In the genomic region with DNA sequence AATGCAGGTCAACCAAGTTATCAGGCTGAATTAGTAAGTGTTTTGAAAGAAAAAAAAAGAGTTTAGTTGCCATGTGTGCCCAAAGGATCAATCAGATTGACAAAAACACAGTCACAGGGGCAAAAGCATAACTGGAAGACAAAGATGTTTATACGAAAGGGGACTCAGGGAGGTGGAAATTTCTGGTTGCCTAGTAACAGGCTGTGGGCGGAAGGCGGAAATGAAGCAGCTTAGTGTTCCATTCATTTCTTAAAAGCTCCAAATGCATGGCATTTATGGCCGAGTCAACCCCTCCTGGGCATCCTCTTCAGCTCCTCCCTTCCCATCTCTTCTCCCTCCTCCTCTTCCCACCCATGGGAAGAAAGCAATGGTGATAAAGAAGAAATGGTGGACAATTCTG, we compare ENCODE assay signal across 10 mouse cellular contexts. TPM values are rescaled to one million over a fixed set of nuclear protein-coding genes. Genes with fewer than 3 reads are reported as not detected.
DNase-seq lines count a peak whose midpoint lies in the region.
"Had no signal": no experiment of that assay in that cellular context is flagged by ENCODE, and none has a peak within 500 bp of the region (broad histone marks: within the 10 kb centered on the region; RNA-seq: fewer than 3 reads in every experiment).

No protein-coding gene starts in this region.

- H3K9me3 ChIP-seq in forebrain, embryonic 10.5 days, result no peaks in the 10 kb centered on the region
- H3K9me3 ChIP-seq in limb, embryonic 10.5 days (replicated peaks), result no peaks in the 10 kb centered on the region

- WGBS in forebrain, embryonic 10.5 days, result 25% methylated on average over 4 of the region's 4 CpGs
- 70% methylated on average over 4 of the region's 4 CpGs for WGBS in limb, embryonic 10.5 days

- no peaks in the 10 kb centered on the region for H3K36me3 ChIP-seq in forebrain, embryonic 10.5 days (replicated peaks)
- no peaks in the 10 kb centered on the region for H3K36me3 ChIP-seq in limb, embryonic 10.5 days

- no peak overlapping the region for H3K4me3 ChIP-seq in forebrain, embryonic 10.5 days
- H3K4me3 ChIP-seq in limb, embryonic 10.5 days, result no peak overlapping the region

- peaks cover 12% of the 10 kb centered on the region for H3K4me1 ChIP-seq in forebrain, embryonic 10.5 days
- H3K4me1 ChIP-seq in limb, embryonic 10.5 days, result no peaks in the 10 kb centered on the region

- H3K27me3 ChIP-seq in forebrain, embryonic 10.5 days (ENCODE audit: poor library complexity, severe bottlenecking), result no peaks in the 10 kb centered on the region
- H3K27me3 ChIP-seq in limb, embryonic 10.5 days (ENCODE audit: low read depth, poor library complexity, severe bottlenecking), result no peaks in the 10 kb centered on the region

- peak overlapping the region; percentile 57; the same call in 1 of the 2 replicates for H3K27ac ChIP-seq in forebrain, embryonic 10.5 days
- H3K27ac ChIP-seq in limb, embryonic 10.5 days, result no peak overlapping the region

- DNase-seq in left cerebral cortex, adult 18-20 months (ENCODE audit: low spot score in 2 of 2), result peak; percentile 49 to 63
- no peak for DNase-seq in left cerebral cortex, adult 11 months (ENCODE audit: low spot score)
- peak; percentile 23 for DNase-seq in forebrain, embryonic 10.5 days (ENCODE audit: extremely low spot score, low spot score)
- peak; percentile 59 for DNase-seq in layer of hippocampus, adult 9-11 months
- peak; percentile 67 for DNase-seq in retina, postnatal 1 day
- DNase-seq in cerebellum, adult 9-10 months, result no peak
- DNase-seq in adrenal gland, postnatal 36 days, result no peak
- DNase-seq in limb, embryonic 10.5 days (ENCODE audit: low spot score), result no peak

RNA-seq across cellular contexts. Expression of a gene that starts 3.3 kb away (rescaled TPM):
- 1 to 10 TPM; 1.5 to 2.7 TPM for total RNA-seq in left cerebral cortex, adult 18-20 months (2021)
- polyA plus RNA-seq in forebrain, embryonic 10.5 days (2016; fragmentation: Nextera tagmentation; extraction: Ambion mirVana), result 0.31 and 0.42 TPM in 2 replicates
- total RNA-seq in adrenal gland, postnatal 36 days (2021), result under 1 TPM in 1 of 2 experiments, not detected in 1; 0.13 TPM
- 0.18 TPM in 1 of 2 replicates, not detected in the other for polyA plus RNA-seq in limb, embryonic 10.5 days (2016; fragmentation: Nextera tagmentation; extraction: Ambion mirVana)
- polyA plus RNA-seq: C2C12 had no signal

RNA-seq across cellular contexts. Expression of a gene that starts 34.2 kb away (rescaled TPM):
- 100 to 1,000 TPM; 320 to 341 TPM for total RNA-seq in left cerebral cortex, adult 18-20 months (2021)
- polyA plus RNA-seq in forebrain, embryonic 10.5 days (2016; fragmentation: Nextera tagmentation; extraction: Ambion mirVana), result 83.4 and 104 TPM in 2 replicates
- total RNA-seq in adrenal gland, postnatal 36 days (2021), result 1 to 10 TPM; 2.7 to 3.0 TPM
- 23.5 and 28.5 TPM in 2 replicates for polyA plus RNA-seq in limb, embryonic 10.5 days (2016; fragmentation: Nextera tagmentation; extraction: Ambion mirVana)
- total RNA-seq: granulocyte monocyte progenitor cell, adult 5-6 weeks had no signal

RNA-seq across cellular contexts. Expression of a gene that starts 36.3 kb away (rescaled TPM):
- total RNA-seq in left cerebral cortex, adult 18-20 months (2021), result under 1 TPM in 1 of 2 experiments, not detected in 1; 0.26 TPM
- 0.07 and 0.15 TPM in 2 replicates for polyA plus RNA-seq in forebrain, embryonic 10.5 days (2016; fragmentation: Nextera tagmentation; extraction: Ambion mirVana)
- under 1 TPM; 0.16 to 0.20 TPM for total RNA-seq in adrenal gland, postnatal 36 days (2021)
- polyA plus RNA-seq in limb, embryonic 10.5 days (2016; fragmentation: Nextera tagmentation; extraction: Ambion mirVana), result 0.11 TPM in 1 of 2 replicates, not detected in the other
- polyA plus RNA-seq: C2C12 had no signal

RNA-seq across cellular contexts. Expression of a gene that starts 52.6 kb away (rescaled TPM):
- 10 to 100 TPM; 23.3 to 27.8 TPM for total RNA-seq in left cerebral cortex, adult 18-20 months (2021)
- 41.2 and 41.4 TPM in 2 replicates for polyA plus RNA-seq in forebrain, embryonic 10.5 days (2016; fragmentation: Nextera tagmentation; extraction: Ambion mirVana)
- total RNA-seq in adrenal gland, postnatal 36 days (2021), result 10 to 100 TPM; 17.0 to 28.8 TPM
- polyA plus RNA-seq in limb, embryonic 10.5 days (2016; fragmentation: Nextera tagmentation; extraction: Ambion mirVana), result 38.8 and 43.0 TPM in 2 replicates

Comparison
In these comparisons a context has a peak if more than half of its experiments do, and no peak if none do; other contexts are left out.
1. DNase-seq: peak in left cerebral cortex, adult 18-20 months (2 of 2), forebrain, embryonic 10.5 days (single experiment), layer of hippocampus, adult 9-11 months (single experiment) and retina, postnatal 1 day (single experiment); none in left cerebral cortex, adult 11 months (single experiment), cerebellum, adult 9-10 months (single experiment), adrenal gland, postnatal 36 days (0 of 2) and limb, embryonic 10.5 days (single experiment).
2. RNA of a gene that starts 34.2 kb away (total RNA-seq): 320 to 341 TPM in left cerebral cortex, adult 18-20 months; 2.7 to 3.0 TPM in adrenal gland, postnatal 36 days; every median in the first group is over 10 times any median in the second.